Mouse (Mus musculus) gastrocnemius, postnatal 4 days (tissue): ENCODE measurements around the gene Zzz3. TPM values are rescaled to one million over a fixed set of nuclear protein-coding genes. Genes with fewer than 3 reads are reported as not detected.
A peak's percentile ranks its signal among the peaks of the same experiment; 100 is the strongest.
"Not testable (repeated sequence)": the region's sequence is repeated elsewhere in the genome, so short reads cannot be mapped to it uniquely, and the experiment has no call there.

ENCODE experiments used
- DNase-seq, 2 experiments: peaks; one replicate each; pipeline ENCODE4 v3.0.0; 2021 to 2022; ENCODE audit warnings: low spot score in 2 of 2, mixed read lengths in 2 of 2
- total RNA-seq, 2 experiments: library from RNA; stranded (reverse); gene quantifications; 2 replicates each; pipeline ENCODE4 v1.2.3; 2021

Gene Zzz3
- total RNA-seq, 2 experiments from 2014 or later = 30.1 to 35.8 TPM

DNA sequence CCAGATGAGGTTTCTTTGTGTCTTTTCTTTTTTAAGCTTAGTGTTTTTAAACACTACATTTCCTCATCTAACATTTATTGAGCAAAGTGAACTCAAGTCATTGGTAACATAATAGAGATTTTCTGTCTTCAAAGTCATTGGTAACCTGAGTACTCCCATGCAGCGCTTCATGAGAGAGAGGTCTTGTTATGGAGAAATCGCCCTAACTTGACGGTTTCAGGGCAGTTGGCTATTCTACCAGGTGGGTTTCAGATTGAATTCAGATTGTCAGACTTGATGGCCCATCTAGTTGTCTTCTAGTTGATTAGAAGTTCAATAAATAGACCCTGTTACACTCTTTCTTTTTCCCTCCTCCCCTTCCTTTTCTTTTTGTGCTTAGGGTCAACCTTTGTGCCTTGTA lies 5.6 kb downstream of the Zzz3 start:
- no peak for DNase-seq

DNA sequence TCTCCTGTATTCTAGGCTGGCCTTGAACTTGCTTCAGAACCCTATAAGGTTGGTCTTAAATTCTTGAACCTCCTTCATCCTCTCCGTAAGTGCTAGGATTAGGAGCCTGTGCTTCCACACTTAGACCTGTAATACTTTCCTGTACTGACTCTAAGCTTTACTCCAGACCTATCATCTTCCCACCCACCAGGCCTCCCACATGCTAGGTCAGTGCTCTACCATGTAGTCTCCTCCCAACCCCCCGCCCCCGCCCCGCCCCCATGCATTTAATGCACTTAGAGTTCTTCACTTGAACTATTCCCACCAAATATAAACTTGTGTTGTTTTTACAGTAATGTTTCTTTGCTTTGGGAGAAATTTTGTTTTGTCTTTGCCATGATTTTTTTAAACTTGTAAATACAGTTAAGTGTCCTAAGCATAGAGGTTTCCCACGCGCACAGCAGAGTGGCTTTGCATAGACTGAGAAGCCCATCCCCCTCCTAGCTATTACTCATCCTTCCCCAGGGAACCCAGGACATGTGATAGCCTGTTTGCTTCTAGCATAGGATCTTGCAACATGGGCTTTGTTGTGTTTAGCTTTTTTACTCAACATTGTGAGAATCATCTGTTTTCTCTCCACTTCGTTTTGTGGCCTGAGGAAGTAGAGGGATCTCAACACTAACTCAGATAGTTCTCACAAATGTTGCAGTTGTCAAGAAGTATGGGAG lies 6.8 kb downstream of the Zzz3 start:
- DNase-seq = peak in 1 of 2 experiments; percentile 18

DNA sequence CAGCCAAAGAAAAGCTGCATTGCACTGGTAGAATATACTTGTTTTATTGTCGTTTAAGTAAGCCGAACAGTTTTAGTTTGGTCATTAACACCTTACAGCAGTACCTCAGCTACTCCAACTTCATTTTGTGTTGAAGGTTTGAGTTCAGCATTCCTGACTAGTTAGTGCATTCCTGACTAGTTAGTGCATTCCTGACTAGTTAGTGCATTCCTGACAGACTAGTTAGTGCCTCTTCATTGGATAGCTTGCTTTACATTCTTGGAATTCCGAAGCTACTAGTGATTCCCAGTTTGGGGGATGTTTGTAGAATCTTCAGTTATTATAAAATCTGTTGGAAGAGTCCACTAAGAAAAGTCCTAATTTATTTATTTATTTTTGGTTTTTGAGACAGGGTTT lies 7.4 kb downstream of the Zzz3 start:
- no peak for DNase-seq

- DNase-seq = no peak
Observed at GRCm38 (mm10) chr3:152403827-152404226, 8.6 kb downstream of the Zzz3 start.

DNA sequence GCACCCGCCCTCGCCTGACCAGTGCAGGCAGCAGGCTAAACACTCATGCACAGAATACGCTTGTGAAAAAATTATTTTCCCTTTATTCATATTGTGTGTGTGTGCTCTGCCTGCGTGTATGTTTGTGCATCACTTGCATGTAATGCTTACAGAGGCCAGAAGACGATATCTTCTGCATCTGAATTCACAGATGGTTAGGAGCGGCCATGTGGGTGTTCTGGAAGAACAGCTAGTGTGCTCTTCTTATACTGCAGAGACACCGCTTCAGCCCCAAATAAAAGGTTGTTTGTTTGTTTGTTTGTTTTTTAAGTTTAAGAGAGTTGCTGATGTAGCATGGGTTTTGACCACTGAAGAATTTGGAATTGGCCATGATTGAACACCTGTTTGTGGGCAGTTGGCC lies 10.1 kb downstream of the Zzz3 start:
- DNase-seq = no peak

- DNase-seq = no peak
Observed at GRCm38 (mm10) chr3:152405978-152406640, 10.8 kb downstream of the Zzz3 start.

DNA sequence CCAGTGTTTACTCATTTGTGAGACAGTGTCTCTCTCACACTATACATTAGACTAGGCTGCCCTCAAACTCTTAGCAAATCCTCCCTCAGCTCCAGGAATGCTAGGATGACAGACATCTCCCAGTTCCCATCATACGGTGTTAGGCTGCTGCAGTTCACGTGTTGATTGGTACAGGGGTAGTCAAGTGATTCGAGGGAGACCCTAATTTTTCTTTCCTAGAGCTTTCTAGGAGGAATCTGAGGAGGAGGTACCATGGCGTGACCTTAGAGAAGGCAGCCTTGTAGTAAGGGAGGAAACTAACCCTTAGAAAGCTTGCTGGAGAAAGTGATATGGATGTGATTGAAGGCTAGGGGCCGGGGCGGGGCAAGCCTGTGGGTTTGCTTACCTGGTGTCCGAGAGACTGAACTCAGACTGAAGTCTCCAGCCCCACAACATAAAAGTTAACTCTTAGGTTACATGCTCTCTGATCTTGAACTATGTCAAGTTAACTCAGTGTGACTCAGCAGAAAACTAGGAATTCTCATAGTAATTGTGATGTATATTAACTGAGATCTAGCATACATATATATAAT lies 15.8 kb downstream of the Zzz3 start:
- no peak for DNase-seq

GRCm38 (mm10) chr3:152412362-152412761 lies 17.1 kb downstream of the Zzz3 start:
- DNase-seq = no peak

DNA sequence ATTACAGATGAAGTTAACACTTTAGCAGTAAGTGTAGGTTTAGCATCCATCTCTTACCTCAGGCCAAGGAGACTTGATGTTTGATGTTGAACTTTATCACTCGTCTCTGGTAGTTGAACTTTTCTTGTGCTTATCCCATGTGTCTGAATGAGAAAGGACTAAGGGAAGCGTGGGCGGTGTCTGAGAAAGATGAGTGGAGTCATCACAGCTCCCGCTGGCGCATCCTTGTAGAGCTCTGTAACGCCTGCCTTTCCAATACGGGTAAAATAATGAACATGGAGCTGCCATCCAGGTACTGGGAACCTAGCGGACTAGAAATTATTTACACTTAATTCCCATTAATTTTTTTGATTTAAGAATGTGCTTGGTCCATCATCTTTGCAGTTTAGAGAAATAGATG lies 33.7 kb downstream of the Zzz3 start:
- DNase-seq = no peak

GRCm38 (mm10) chr3:152432677-152433076 lies 37.4 kb downstream of the Zzz3 start:
- DNase-seq = no peak

- no peak for DNase-seq
Observed at GRCm38 (mm10) chr3:152435590-152435989, 40.3 kb downstream of the Zzz3 start.

DNA sequence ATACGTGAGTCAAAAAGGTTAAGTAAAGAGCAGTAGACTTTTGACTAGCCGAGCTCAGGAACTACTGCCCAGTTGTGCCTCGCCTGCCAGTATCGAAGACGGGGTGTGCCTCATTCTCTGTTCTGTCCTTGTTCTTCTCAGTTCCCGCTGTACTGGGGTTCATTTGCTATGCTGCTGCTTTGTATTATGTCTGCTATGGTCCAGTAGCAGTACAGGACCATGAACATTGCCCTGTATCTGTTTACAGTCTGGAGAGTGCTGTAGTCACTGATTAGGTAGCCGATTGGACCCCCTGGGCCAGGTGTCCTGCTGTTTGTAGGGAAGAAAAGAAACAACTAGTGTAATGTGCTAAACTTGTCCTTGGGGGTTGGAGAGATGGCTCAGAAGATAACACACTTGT lies 42.8 kb downstream of the Zzz3 start:
- DNase-seq = no peak

- DNase-seq = no peak
Observed at GRCm38 (mm10) chr3:152442795-152443194, 47.5 kb downstream of the Zzz3 start.

GRCm38 (mm10) chr3:152444114-152444513 lies 48.8 kb downstream of the Zzz3 start:
- DNase-seq = no peak

- no peak for DNase-seq
Observed at GRCm38 (mm10) chr3:152446966-152447365, 51.7 kb downstream of the Zzz3 start.

DNA sequence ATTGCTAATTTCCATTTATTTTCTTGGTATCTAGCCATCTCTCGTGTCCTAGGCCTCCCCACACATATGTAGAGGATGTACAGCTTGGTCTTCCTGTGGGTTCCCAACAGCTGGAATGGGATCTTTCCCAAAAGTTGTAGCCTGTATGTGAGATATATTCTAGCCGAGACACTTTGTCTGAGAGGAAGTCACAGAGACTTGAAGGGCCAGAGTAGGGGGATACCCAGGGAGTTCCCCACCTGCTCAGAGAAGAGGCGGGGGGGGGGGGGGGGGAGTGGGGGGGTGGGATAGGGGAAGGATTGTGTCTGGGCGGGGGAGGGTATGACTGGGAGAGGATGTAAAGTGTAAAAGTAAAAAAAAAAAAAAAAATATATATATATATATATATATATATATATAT lies 57.9 kb downstream of the Zzz3 start:
- no peak for DNase-seq

DNA sequence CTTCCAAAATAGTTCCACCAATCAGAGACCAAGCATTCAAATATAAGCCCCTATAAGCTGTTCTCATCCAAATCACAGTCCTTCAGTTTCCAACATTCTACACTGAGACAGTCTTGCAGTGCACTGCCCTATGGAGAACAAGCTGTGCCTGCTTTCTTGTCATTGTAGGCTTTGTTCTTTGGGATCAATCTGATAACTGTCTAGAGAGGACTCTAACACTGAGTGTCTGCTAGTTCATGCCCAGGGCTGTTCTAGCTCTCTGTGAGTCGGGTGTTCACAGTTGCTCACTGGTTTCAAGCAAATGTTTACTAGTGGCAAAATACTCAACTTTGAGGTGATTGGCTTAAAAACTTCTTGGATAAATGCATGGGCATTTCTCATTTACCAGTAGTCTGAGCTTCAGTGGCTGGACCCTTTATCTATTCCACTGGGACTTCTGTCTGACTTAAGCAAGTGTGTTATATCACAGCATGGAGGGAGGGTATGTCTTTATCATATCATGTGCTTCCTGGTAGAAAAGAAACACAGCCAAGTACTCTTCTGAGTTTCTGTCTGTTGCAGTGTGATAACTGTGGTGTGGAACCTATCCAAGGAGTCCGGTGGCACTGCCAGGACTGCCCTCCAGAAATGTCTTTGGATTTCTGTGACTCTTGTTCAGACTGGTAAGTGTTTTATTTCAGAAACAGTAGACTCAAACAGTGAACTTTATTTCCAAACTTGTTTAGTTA lies 62.2 kb downstream of the Zzz3 start:
- no peak for DNase-seq

DNA sequence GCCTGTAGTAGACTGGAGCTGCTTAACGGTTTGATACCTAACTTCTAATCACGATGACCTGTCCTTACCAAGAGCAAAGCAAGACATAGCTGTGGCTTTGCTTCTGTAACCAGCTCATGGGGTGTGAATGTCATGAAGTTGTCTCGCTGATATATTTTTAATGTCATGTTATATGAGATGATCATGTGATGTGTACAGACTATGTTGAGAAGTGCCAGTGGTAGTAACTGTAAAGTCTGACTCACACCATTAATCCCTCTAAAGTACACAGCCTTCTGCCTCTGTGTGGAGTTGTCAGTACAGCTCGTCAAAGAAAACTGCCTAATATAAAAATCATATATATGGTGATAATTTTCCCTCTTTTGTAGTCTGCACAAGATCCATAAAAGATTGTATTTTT lies 63.6 kb downstream of the Zzz3 start:
- not testable (repeated sequence) for DNase-seq

DNA sequence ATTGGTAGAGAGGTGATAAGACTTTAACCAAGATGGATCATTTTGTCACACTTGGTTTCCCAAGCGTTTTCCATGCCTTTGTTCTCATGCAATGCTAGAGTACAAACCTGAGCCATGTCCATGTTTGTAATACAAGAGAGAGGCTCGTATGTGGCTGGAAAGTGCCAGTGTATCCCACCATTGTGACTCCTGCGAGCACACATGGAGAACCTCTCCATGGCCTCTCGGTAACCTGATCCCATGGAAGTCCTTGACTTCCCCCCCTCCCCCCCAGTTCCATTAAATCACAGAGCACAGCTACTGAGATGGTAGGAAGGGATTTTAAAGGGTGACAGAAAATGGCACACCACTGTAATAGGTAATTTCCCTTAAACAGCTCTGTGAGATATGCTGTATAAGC lies 65.5 kb downstream of the Zzz3 start:
- DNase-seq = no peak

DNA sequence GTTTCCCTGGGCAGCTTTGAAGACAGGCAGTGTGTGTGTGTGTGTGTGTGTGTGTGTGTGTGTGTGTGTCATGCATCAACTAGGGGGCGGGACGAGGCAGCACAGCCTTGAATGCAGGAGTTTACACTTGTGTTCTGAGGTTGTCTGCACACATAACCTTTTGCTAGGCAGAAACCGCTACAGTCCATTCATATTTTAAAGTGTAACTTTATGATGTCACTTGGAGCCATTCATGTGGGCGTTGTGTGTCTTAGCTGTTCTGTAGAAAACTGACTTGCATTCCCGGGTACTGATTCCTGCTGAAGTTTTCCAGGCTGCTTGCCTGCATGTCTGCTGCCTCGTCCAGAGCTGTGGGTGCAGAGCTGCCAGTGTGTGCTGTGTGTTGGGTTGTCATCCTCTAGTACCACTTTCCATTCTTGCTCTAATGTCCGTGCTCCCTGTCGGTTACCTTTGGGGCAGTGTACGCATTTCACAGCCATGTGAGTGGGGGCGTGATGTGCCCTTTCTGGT lies 66.8 kb downstream of the Zzz3 start:
- no peak for DNase-seq

- no peak for DNase-seq
Observed at GRCm38 (mm10) chr3:152462900-152463299, 67.6 kb downstream of the Zzz3 start.

- DNase-seq = no peak
Observed at GRCm38 (mm10) chr3:152464462-152464861, 69.2 kb downstream of the Zzz3 start.
